Mouse (Mus musculus) C2C12 (cell line): Measurements from ENCODE around the gene Tubg2.

Experiments used
- CEBPB ChIP-seq: IDR thresholded peaks from one replicate; pipeline ENCODE4 v1.6.1; 2011; ENCODE audit warnings: low read depth, mild to moderate bottlenecking, control low read depth, moderate library complexity
- CTCF ChIP-seq: IDR thresholded peaks from one replicate; pipeline ENCODE4 v1.5.1; 2011; ENCODE audit not compliant: control insufficient read depth, insufficient read depth, insufficient read length
- FOSL1 ChIP-seq: IDR thresholded peaks from one replicate; pipeline ENCODE4 v1.8.0; 2011; ENCODE audit warnings: mild to moderate bottlenecking, low read length; ENCODE audit not compliant: poor library complexity, insufficient read depth, severe bottlenecking
- MAX ChIP-seq: IDR thresholded peaks from one replicate; pipeline ENCODE4 v1.6.1; 2011; ENCODE audit warnings: mild to moderate bottlenecking, control low read depth
- MYOG ChIP-seq: IDR thresholded peaks from one replicate; pipeline ENCODE4 v1.6.1; 2011; ENCODE audit not compliant: control insufficient read depth, insufficient read length; ENCODE audit errors: extremely low read depth
- USF1 ChIP-seq: IDR thresholded peaks from one replicate; pipeline ENCODE4 v1.6.1; 2011; ENCODE audit warnings: low read depth, mild to moderate bottlenecking, control low read depth, moderate library complexity

DNA sequence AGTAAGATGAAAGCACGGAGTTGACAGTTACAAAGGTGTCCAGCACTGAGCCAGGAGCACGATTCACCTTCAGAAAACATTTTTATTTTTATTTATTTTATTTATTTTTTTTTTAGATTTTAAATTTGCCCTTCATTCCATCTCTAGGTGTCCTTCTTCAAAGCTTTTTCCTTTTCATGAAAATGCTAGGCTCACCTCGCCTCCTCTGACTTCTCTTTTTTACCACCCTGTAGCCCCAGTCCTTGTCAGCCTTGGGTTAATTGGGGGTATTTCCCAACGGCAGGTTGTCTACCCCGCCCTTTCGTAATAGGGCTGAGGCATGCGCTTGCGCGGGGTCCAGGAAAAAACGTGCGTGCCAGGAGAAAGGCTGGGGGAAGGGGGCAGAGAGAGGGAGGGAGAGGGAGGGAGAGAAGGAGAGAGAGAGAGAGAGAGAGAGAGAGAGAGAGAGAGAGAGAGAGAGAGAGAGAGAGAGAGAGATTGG, 20.0 kb downstream of the Tubg2 start:
- no peak for TF ChIP-seq CTCF
- TF ChIP-seq MAX, result no peak
- TF ChIP-seq CEBPB, result no peak
- no peak for TF ChIP-seq USF1
- no peak for TF ChIP-seq FOSL1
- no peak for TF ChIP-seq MYOG
